Mouse (Mus musculus) brain, embryonic 14.5 days (tissue): ENCODE measurements around the gene Nod1.

Experiments used
- CTCF ChIP-seq: fragments of 200-500 bp; IDR thresholded peaks from 2 replicates; pipeline ENCODE4 v1.5.1; 2012; ENCODE audit warnings: inconsistent platforms, mild to moderate bottlenecking, moderate library complexity, borderline replicate concordance; ENCODE audit not compliant: insufficient read depth, insufficient read length; ENCODE audit errors: extremely low read depth
- POLR2A ChIP-seq: fragments of 200-500 bp; IDR thresholded peaks from 2 replicates; pipeline ENCODE4 v1.6.1; 2012; ENCODE audit warnings: mild to moderate bottlenecking, inconsistent platforms, borderline replicate concordance; ENCODE audit not compliant: poor library complexity, insufficient read depth, insufficient read length, severe bottlenecking; ENCODE audit errors: extremely low read depth

- TF ChIP-seq CTCF (no peak), POLR2A (no peak)
Observed at GRCm38 (mm10) chr6:55008401-55008800, 36.0 kb upstream of the Nod1 start.
